Mouse (Mus musculus): ENCODE data around the gene Map4k3.
"Not testable (repeated sequence)": the region's sequence is repeated elsewhere in the genome, so short reads cannot be mapped to it uniquely, and the experiment has no call there.

The Map4k3 gene

DNA sequence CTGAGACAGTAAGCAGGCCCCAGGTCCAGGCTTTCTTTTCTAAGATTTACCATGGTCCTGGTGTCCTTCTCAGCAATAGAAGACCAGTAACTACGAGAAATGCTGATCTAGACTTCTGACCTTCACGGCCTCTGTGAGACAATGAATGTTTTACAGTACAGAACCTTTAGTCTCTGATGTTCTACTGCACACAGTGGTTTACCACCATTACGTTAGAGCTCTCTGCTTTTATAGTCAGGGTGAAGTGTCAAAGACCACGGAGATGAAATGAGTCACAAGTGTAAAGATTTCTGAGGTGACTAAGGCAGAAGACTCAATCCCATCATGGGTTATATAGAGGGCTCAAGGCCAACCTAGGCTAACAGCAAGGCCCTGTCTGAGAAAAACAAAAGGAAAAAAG is 95.9 kb downstream of the Map4k3 start:
- in situ Hi-C loops (cut with MseI, MboI), result no loop called here

DNA sequence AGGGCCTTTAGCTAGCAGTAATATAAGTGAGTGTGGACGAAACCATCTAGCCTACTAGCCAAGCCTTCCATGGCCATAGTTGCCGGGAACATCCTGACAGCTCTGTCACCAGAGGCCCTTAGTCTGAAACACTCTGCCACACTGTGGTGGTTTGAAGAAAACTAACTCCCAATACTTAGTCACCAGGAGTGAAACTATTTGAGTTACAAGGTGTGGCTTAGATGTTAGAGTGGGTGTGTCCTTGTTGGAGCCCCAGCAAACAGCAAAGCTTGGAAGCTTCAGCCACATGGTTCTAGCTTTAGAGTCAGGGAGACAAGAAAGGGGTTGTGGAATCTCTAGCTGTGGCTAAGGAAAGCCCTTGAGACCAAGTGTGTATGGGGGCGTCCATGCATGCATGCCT is 97.3 kb downstream of the Map4k3 start:
- in situ Hi-C loops (cut with MseI, MboI), result no loop called here

GRCm38 (mm10) chr17:80624979-80625378 is 103.3 kb downstream of the Map4k3 start:
- in situ Hi-C loops (cut with MseI, MboI), result no loop called here

DNA sequence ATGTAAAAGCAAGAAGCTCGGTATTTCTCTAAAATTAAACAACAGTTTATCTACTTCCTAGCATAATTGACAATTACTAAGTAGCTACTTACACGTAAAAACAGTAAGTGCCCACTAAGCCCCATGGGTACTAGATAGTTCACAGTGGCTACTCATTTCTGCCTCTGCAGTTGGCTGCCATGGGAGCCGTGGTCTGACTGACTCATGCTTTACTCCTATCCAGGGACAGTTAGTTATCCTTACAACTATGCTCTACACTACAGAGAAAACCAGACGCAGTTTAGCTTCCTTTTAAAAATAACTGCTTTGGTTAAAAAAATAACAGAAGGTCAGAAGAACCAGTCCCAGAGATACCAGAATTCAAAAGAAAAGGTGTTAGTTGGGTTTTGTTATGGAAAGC is 106.6 kb downstream of the Map4k3 start:
- in situ Hi-C loops (cut with MseI, MboI), result no loop called here

DNA sequence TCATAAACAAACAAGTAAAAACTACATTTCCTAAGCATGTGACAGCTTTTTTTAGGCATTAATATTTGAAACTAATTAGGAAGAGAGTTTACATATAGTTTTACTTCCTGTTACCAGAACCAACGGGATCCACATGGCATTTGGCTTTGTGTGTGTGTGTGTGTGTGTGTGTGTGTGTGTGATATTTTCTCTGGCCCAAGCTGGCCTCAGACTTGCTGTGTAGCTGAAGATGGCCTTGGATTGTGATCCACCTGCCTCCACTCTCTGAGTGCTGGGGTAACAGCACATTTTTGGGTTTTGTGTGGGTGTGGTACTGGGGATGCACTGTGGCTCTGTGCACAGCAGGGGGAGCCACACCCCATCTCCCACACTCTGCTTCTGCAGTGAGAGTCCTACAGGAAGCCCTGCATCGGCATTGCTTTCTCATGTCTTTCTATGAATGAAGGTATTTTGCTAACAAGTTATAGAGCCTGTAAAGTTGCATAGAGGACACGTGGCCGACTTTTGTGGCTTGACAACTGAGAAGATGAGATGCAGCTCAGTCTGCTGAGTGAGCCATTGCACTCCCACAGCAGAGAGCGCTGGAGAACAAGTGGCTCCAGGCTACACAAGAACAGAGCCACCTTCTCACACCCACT is 107.4 kb downstream of the Map4k3 start:
- in situ Hi-C loops (cut with MseI, MboI), result no loop called here

DNA sequence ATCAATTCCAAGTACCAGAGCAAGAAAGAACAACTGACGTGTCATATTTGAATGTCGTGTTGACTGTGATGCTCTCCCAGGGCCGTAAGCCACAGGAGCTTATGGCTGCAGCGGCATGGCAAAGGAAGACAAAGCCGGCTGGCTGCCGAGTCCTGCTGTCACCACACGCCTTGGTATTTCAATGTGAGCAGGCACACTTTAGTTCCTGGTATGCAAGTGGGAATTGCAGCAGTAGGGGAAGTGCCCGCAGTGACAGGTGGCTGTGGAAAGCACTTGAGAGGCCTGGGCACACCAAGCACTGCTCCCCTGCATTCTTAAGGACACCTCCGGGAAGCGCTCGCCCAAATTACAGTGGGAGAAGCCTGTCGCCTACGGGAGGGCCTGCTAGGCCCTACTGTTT is 108.7 kb downstream of the Map4k3 start:
- in situ Hi-C loops (cut with MseI, MboI), result no loop called here

DNA sequence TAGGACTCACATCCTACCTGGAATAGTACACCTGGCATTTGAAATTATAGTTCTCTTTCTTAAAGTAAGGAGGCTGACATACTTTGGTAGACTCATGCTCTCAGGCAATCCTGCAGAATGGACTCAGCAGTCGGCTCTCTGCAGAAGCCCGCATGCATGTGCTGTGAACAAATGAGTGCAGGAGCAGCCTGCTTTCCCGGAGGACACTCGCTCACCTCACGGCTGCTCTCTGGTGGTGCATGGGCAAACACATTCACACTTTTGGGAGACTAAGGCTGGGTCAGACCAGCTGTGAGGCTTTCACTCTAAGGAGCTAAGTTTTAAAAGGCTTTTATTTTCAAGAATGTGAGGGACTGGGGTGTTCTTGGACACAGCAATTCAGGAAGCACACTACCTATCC is 109.4 kb downstream of the Map4k3 start:
- in situ Hi-C loops (cut with MseI, MboI), result no loop called here

DNA sequence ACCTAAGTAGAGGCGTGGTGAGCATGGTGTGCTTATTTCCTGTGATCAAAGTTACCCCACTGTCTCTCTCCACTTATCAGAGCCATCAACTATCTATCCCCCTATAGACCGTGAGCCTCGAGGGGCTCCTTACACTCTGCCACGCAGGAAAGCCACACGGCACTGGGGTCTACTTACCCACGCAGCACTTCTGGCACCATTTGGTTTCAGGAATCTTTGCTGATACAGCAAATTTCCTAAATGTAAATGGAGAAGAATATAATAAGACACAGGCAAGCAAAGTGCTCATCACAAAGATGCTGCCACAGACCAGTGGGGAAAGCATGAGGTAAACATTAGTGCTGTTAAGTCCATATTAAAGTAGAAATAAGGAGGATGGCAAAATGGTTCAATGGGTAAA is 124.5 kb downstream of the Map4k3 start:
- in situ Hi-C loops (cut with MseI, MboI), result loop anchor here in 1 of 2 experiments (10.0 kb wide), 1 partner anchor 371 kb away; no protein-coding TSS in a partner anchor

- in situ Hi-C loops (cut with MseI, MboI), result loop anchor here in 1 of 2 experiments (10.0 kb wide), 1 partner anchor 372 kb away; no protein-coding TSS in a partner anchor
These were observed 125.1 kb downstream of the Map4k3 start for GRCm38 (mm10) chr17:80603079-80603625.

DNA sequence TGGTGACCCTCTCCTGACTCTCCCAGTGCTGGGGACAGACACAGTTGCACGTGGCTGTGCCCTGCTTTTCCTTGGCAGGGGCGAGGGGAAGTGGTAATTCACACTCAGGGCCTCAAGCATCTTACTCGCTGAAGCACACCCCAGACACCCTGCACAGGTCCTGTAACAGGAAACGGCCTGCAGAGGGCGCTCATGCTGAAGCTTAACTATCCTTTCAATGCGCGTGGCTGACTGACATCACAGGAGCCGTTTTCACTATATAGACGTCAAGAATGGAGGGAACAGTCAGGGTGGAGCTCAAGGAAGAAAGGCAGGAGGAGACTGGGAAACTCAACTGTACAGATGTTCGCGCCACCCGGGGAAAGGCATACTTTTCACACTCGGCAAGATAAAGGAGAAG is 126.9 kb downstream of the Map4k3 start:
- in situ Hi-C loops (cut with MseI, MboI), result loop anchor here in 1 of 2 experiments (10.0 kb wide), 1 partner anchor 373 kb away; no protein-coding TSS in a partner anchor

DNA sequence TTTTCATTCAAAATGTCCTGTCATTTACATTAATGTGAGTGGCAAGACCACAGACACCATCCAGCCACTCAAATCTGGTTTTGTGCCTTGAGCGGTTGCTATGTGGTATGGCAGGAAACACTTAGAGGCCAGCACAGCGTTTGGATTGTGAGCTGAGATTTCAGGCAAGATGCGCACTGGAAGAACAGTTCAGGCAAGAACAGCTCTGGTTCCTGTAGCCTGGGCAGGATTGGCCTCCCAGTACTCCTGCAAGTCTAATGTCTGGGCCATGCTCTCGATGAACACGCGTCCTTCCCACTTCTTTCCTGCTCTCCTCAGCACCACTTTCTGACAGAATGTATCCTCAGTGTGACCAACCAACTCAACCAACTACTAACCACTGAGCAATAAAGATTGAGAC is 145.2 kb downstream of the Map4k3 start:
- in situ Hi-C loops (cut with MseI, MboI), result loop anchor here in 1 of 2 experiments (25.0 kb wide), 1 partner anchor 404 kb away; no protein-coding TSS in a partner anchor

DNA sequence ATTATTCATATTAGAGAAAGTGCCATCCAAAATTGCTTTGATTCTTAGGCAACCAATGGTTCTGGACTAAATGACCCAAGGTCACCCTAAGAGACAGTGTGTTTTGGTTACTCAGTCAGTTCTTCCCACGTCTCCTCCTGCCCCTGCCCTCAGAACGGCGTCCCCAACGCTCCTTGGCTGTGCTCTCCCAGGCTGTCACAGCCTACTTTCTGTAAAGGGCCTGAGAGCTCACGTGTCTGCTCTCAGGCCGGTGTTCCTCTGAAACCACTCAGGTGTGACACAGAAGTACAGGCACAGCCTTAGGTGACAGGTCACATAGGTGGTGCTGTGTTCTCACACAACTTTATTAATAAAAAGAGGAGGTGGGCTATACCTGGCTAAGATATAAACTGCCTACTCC is 148.4 kb downstream of the Map4k3 start:
- in situ Hi-C loops (cut with MseI, MboI), result loop anchor here in 1 of 2 experiments (25.0 kb wide), 1 partner anchor 407 kb away; no protein-coding TSS in a partner anchor

DNA sequence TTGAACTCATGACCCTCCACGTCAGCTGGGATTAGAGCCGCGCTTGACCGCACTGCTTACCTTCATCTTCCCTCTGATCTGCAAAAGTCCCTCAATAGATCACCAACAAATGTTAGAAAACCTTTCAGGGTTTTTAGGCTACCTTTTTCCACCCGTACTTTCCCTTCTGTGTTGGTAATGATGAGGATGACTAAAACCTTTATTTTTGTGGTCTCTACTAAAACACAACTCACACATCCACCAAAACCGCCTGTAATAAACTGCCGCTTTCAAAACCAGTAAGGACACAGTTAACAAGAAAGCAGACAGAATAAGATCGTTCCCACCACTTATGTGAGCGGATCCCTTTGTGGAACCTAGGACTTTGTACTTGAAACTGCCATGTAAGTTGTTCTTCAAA is 149.2 kb downstream of the Map4k3 start:
- in situ Hi-C loops (cut with MseI, MboI), result loop anchor here in 1 of 2 experiments (25.0 kb wide), 1 partner anchor 408 kb away; no protein-coding TSS in a partner anchor

GRCm38 (mm10) chr17:80578041-80578440 is 150.2 kb downstream of the Map4k3 start:
- in situ Hi-C loops (cut with MseI, MboI), result loop anchor here in 1 of 2 experiments (25.0 kb wide), 1 partner anchor 409 kb away; no protein-coding TSS in a partner anchor

- in situ Hi-C loops (cut with MseI, MboI), result loop anchor here in 1 of 2 experiments (25.0 kb wide), 1 partner anchor 410 kb away; no protein-coding TSS in a partner anchor
These were observed 150.6 kb downstream of the Map4k3 start, which contains the start of gene Cdkl4 for GRCm38 (mm10) chr17:80577639-80578038. Gene Cdkl4 (minus strand): TSS chr17:80577813.

DNA sequence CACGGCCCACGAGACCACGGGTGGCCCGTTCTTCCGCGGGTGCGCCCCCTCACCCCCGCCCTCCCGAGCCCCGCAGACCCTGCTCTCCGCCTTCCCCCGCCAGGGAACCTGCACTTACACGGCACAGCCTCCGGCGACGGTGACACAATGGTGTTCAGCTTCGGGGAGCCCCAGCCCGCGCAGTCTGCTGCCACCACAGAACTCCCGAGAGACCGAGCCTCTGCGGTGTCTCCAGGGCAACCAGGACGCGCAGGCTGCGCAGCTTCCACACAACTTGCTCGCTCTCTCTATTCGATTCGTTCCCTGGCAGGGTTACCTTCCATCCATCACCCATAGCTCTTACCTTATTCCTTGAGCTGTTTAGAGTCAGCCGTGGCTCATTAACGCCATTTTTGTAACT is 151.1 kb downstream of the Map4k3 start:
- in situ Hi-C loops (cut with MseI, MboI), result loop anchor here in 1 of 2 experiments (25.0 kb wide), 1 partner anchor 410 kb away; no protein-coding TSS in a partner anchor

- in situ Hi-C loops (cut with MseI, MboI), result loop anchor here in 1 of 2 experiments (25.0 kb wide), 1 partner anchor 412 kb away; no protein-coding TSS in a partner anchor
These were observed 153.3 kb downstream of the Map4k3 start for GRCm38 (mm10) chr17:80575008-80575407.

- in situ Hi-C loops (cut with MseI, MboI), result no loop called here
These were observed 153.8 kb downstream of the Map4k3 start for GRCm38 (mm10) chr17:80574471-80574965.

DNA sequence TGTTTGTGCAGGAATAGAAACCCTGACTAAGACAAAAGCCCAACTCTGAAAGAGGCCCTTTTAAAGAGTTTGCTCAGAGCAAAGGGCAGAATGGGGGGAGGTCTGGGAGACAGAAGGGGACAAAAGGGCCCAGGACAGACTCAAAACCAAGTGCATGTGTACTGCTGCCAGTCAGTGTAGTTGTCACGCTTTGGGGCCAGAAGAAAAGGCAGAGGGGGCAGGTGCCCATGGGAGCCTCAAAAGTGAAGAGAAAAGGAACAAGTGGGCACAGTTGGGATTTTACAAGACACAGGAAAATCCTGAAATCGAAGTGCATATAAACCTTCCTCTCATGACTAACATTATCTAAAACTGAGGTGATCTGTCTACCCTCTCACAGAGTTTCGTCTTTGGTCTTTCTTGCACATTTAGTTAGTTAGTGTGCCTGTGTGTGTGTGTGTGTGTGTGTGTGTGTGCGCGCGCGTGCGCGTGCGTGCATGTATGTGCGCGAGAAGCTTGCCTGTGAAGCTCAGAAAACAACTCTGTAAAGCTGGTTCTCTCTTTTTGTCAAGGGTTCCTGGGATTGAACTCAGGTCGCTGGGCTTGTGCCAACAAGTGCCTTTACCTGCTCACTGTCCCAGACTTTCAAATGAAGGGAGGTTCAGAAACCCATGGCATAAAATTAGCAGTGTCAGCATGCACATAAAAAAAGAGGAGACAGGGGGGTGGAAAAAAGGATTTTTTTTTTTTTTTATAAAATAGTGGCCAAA is 155.9 kb downstream of the Map4k3 start:
- in situ Hi-C loops (cut with MseI, MboI), result no loop called here

DNA sequence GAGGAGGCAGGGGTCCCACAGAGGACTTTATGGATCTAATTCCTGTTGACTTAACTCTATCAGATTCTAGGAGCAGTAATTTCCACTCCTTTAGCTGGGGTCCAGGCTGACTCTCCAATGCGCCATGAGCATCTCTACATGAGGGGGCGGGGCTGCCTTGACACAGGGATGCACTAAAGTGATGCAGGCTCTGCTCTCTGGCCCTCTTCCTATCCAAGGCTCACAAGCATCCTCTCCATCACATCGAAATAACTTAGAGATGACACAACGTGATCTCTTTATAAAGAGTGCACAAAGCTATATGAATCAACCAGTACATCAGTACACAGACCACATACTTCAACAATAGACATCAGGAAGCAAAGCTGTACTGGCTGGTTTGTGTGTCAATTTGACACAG is 156.8 kb downstream of the Map4k3 start:
- in situ Hi-C loops (cut with MseI, MboI), result no loop called here

DNA sequence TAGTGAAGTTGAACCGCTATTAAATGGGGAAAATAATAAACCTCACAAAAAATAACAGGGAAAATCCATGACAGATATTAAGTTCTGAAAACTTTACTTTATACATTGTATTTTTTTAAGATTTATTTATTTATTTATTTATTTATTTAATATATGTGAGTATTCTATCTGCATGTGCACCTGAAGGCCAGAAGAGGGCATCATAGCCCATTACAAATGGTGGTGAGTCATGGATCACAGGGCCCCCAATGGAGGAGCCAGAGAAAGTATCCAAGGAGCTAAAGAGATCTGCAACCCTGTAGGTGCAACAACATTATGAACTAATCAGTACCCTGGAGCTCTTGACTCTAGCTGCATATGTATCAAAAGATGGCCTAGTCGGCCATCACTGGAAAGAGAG is 158.6 kb downstream of the Map4k3 start:
- in situ Hi-C loops (cut with MseI, MboI), result not testable (repeated sequence)
